Mouse (Mus musculus) heart, postnatal 0 days (tissue): ENCODE results near the gene Cspg5.
A peak's percentile ranks its signal among the peaks of the same experiment; 100 is the strongest.

Source experiments
- CTCF ChIP-seq: IDR thresholded peaks from 2 replicates; pipeline ENCODE4 v1.5.1; 2016; ENCODE audit warnings: antibody characterized with exemption, control low read depth, low read depth
- EP300 ChIP-seq: IDR thresholded peaks from 2 replicates; pipeline ENCODE4 v1.6.1; 2016; ENCODE audit warnings: antibody characterized with exemption, low read depth

DNA sequence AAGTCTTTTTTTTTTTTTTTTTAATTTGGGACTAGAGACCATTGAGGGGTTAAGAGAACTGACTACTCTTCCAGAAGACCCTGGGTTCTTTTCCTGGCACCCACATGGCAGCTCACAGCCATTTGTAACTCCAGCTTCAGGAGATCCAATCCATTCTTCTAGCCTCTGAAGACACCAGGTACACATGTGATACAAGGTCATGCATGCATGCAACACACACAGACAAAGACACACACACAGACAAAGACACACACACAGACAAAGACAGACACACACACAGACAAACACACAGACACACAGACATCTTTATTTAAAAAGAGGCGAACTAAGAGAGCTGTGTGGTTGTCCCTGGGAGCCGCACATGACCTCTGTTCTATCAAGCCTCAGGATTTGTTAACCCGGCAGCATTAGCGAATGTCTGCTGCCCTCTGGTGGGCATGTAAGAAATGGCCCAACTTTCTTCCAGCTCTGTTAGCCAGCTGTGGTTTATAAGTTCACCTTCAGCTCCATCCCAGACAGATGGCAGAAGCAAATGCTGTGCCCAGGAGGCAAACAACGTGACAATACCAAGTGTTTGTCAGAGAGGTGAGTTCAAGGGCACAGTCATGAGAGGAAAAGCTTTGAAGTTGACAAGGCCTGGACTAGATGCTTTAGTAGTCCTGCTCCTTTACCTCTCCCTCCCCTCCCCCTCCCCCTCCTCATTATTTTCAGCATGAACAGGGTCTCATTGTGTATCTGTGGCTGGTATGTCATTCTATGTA lies 53.5 kb downstream of the Cspg5 start:
- TF ChIP-seq CTCF: peak; percentile 94
- no peak for TF ChIP-seq EP300
